Mouse (Mus musculus) heart, embryonic 15.5 days (tissue): Measurements from ENCODE around the gene Tars2. TPM values are rescaled to one million over a fixed set of nuclear protein-coding genes. Genes with fewer than 3 reads are reported as not detected.
"Not testable (repeated sequence)": the region's sequence is repeated elsewhere in the genome, so short reads cannot be mapped to it uniquely, and the experiment has no call there.

Experiments
- ATAC-seq: fragments of 200-750 bp; cut with Nextera tagmentation; replicated peaks from 2 replicates; pipeline ENCODE4 v1.8.0; 2017; ENCODE audit warnings: low read depth, moderate TSS enrichment; ENCODE audit not compliant: insufficient number of reproducible peaks, insufficient read depth, low FRiP score
- H3K27ac ChIP-seq: fragments of 300-500 bp; sonication (generic); 2 replicates; pipeline ENCODE4 v1.5.1; 2015; ENCODE audit warnings: mild to moderate bottlenecking, inconsistent platforms
- H3K27me3 ChIP-seq: fragments of 300-500 bp; sonication (generic); 2 replicates; pipeline ENCODE4 v1.6.1; 2015; ENCODE audit warnings: inconsistent platforms
- H3K36me3 ChIP-seq: fragments of 300-500 bp; sonication (generic); 2 replicates; pipeline ENCODE4 v1.6.1; 2015; ENCODE audit warnings: mild to moderate bottlenecking, inconsistent platforms
- H3K4me1 ChIP-seq: fragments of 300-500 bp; sonication (generic); replicated peaks from 2 replicates; pipeline ENCODE4 v1.6.1; 2015; ENCODE audit warnings: inconsistent platforms
- H3K4me2 ChIP-seq: fragments of 300-500 bp; sonication (generic); 2 replicates; pipeline ENCODE4 v1.6.1; 2015; ENCODE audit warnings: inconsistent platforms, mild to moderate bottlenecking, moderate library complexity
- H3K4me3 ChIP-seq: fragments of 300-500 bp; sonication (generic); 2 replicates; pipeline ENCODE4 v1.5.1; 2015; ENCODE audit warnings: mild to moderate bottlenecking, inconsistent platforms
- H3K9ac ChIP-seq: fragments of 300-500 bp; sonication (generic); 2 replicates; pipeline ENCODE4 v1.6.1; 2015; ENCODE audit warnings: mild to moderate bottlenecking, inconsistent platforms
- H3K9me3 ChIP-seq: fragments of 300-500 bp; sonication (generic); replicated peaks from 2 replicates; pipeline ENCODE4 v1.6.1; 2016; ENCODE audit warnings: inconsistent platforms
- WGBS: fragments of 180-500 bp; shearing (Covaris S2); methylation state at CpG from one replicate; pipeline ENCODE4 v1.1.7; 2015; ENCODE audit warnings: mixed read lengths; 5-methylcytosine and 5-hydroxymethylcytosine counted together
- microRNA-seq: library from miRNA; unstranded; fragments of <30 nt; microRNA quantifications from one replicate; pipeline ENCODE4, GENCODE M21; 2016
- polyA plus RNA-seq: library from polyadenylated mRNA; unstranded; fragments of >200 nt; fragmentation: Nextera tagmentation; extraction: Ambion mirVana; gene quantifications from 2 replicates; pipeline ENCODE4 v1.2.1, GENCODE M21; 2015

Gene Tars2
- polyA plus RNA-seq, 1 experiment from 2014 or later = 31.3 TPM

- Histone ChIP-seq H3K4me2 (0 out of 2 replicates have a peak overlapping the region, but pooled peaks have one; percentile 28), H3K27ac (peak overlapping the region; percentile 91), H3K4me3 (no peak overlapping the region), H3K9me3 (no peaks in the 10 kb centered on the region), H3K4me1 (peaks cover 54% of the 10 kb centered on the region), H3K36me3 (no peaks in the 10 kb centered on the region), H3K9ac (peak overlapping the region; percentile 41), H3K27me3 (no peaks in the 10 kb centered on the region)
- ATAC-seq = peak; percentile 53
- 60% methylated on average over 11 of the region's 11 CpGs for WGBS
Measured at GRCm38 (mm10) chr3:95694808-95695703, 65.0 kb downstream of the Tars2 start.

- H3K9me3 ChIP-seq = no peaks in the 10 kb centered on the region
- H3K27me3 ChIP-seq = no peaks in the 10 kb centered on the region
- ATAC-seq = no peak
- H3K4me1 ChIP-seq = peaks cover 61% of the 10 kb centered on the region
- H3K4me2 ChIP-seq = no peak overlapping the region
- 54% methylated on average over 11 of the region's 11 CpGs for WGBS
- no peak overlapping the region for H3K9ac ChIP-seq
- H3K27ac ChIP-seq = peak overlapping the region; percentile 91
- H3K4me3 ChIP-seq = no peak overlapping the region
- H3K36me3 ChIP-seq = no peaks in the 10 kb centered on the region
Measured at GRCm38 (mm10) chr3:95693821-95694807, 65.9 kb downstream of the Tars2 start.

- peaks cover 75% of the 10 kb centered on the region for H3K4me1 ChIP-seq
- H3K27ac ChIP-seq = peak overlapping the region; percentile 91
Measured at GRCm38 (mm10) chr3:95692677-95693076, 67.3 kb downstream of the Tars2 start.

GRCm38 (mm10) chr3:95690552-95690951, 69.5 kb downstream of the Tars2 start:
- ATAC-seq, H3K27me3 ChIP-seq, H3K36me3 ChIP-seq, H3K9ac ChIP-seq, H3K9me3 ChIP-seq, H3K4me3 ChIP-seq: not testable (repeated sequence)
- peaks cover 82% of the 10 kb centered on the region for H3K4me1 ChIP-seq
- peak overlapping the region; percentile 91 for H3K27ac ChIP-seq
- H3K4me2 ChIP-seq = peak overlapping the region; percentile 36
- WGBS = 91% methylated on average over 2 of the region's 2 CpGs

More at GRCm38 (mm10) chr3:95692677-95693076, 67.3 kb downstream of the Tars2 start:
- 31% methylated on average over 6 of the region's 6 CpGs for WGBS
- Histone ChIP-seq H3K9me3 (no peaks in the 10 kb centered on the region), H3K27me3 (no peaks in the 10 kb centered on the region), H3K4me2 (no peak overlapping the region), H3K9ac (no peak overlapping the region), H3K36me3 (no peaks in the 10 kb centered on the region), H3K4me3 (no peak overlapping the region)
- peak; percentile 65 for ATAC-seq

Small RNA genes within 50 kb of the gene (microRNA-seq; reads per million reads assigned to microRNA genes)
- not detected for gene Mir7014

Other genes starting within 250 kb of the Tars2 start
- 17.3 and 31.6 TPM in 2 replicates for gene Ctss, start 233.4 kb downstream of the Tars2 start, polyA plus RNA-seq
- not detected in 2 replicates for gene Hormad1, start 200.5 kb downstream of the Tars2 start, polyA plus RNA-seq
- 23.1 and 26.5 TPM in 2 replicates for gene Golph3l, start 171.3 kb downstream of the Tars2 start, polyA plus RNA-seq
- gene Ensa, start 135.2 kb downstream of the Tars2 start, polyA plus RNA-seq = 45.8 and 53.7 TPM in 2 replicates
- 38.4 and 45.4 TPM in 2 replicates for gene Mcl1, start 101.4 kb downstream of the Tars2 start, polyA plus RNA-seq
- 6.9 and 10.6 TPM in 2 replicates for gene Adamtsl4, start 72.3 kb downstream of the Tars2 start, polyA plus RNA-seq
- gene Ecm1, start 20.6 kb downstream of the Tars2 start, polyA plus RNA-seq = 56.3 and 60.6 TPM in 2 replicates
- 17.6 and 19.6 TPM in 2 replicates for gene Rprd2, start 58.7 kb upstream of the Tars2 start, polyA plus RNA-seq
- 27.5 and 31.0 TPM in 2 replicates for gene Prpf3, start 95.7 kb upstream of the Tars2 start, polyA plus RNA-seq
- gene Mrps21, start 111.3 kb upstream of the Tars2 start, polyA plus RNA-seq = 323 and 434 TPM in 2 replicates
- gene Ciart, start 122.0 kb upstream of the Tars2 start, polyA plus RNA-seq = 3.6 and 4.7 TPM in 2 replicates
- 38.4 and 43.5 TPM in 2 replicates for gene BC028528, start 131.8 kb upstream of the Tars2 start, polyA plus RNA-seq
- 33.3 and 35.8 TPM in 2 replicates for gene Aph1a, start 133.8 kb upstream of the Tars2 start, polyA plus RNA-seq
- 46.9 and 55.7 TPM in 2 replicates for gene Car14, start 144.5 kb upstream of the Tars2 start, polyA plus RNA-seq
- gene Anp32e, start 169.0 kb upstream of the Tars2 start, polyA plus RNA-seq = 183 and 187 TPM in 2 replicates
- 64.3 and 69.6 TPM in 2 replicates for gene Plekho1, start 235.8 kb upstream of the Tars2 start, polyA plus RNA-seq